Mouse (Mus musculus) CH12.LX (cell line): Measurements from ENCODE around the gene Chga. TPM values are rescaled to one million over a fixed set of nuclear protein-coding genes. Genes with fewer than 3 reads are reported as not detected.

ENCODE experiments used
- DNase-seq: peaks from one replicate; pipeline ENCODE4 v3.0.0-alpha.2; 2013; ENCODE audit errors: extremely low read depth
- H3K27ac ChIP-seq: 2 replicates; pipeline ENCODE4 v1.5.1; 2012; ENCODE audit warnings: low read depth, mild to moderate bottlenecking, control low read depth, moderate library complexity; ENCODE audit not compliant: insufficient read depth
- H3K27me3 ChIP-seq: replicated peaks from 2 replicates; pipeline ENCODE3; 2012; ENCODE audit warnings: inconsistent platforms
- H3K36me3 ChIP-seq, 2 experiments: replicated peaks in 1 of 2; 2 replicates each; pipeline versions ENCODE3 to v1.6.1; 2012; ENCODE audit warnings: inconsistent platforms in 1 of 2, low read length in 1 of 2, mild to moderate bottlenecking in 1 of 2, mixed read lengths in 1 of 2, moderate library complexity in 1 of 2; ENCODE audit not compliant: control insufficient read depth in 1 of 2, insufficient read depth in 1 of 2
- H3K4me1 ChIP-seq, 2 experiments: 2 replicates each; pipeline ENCODE4 v1.6.1; 2012; ENCODE audit warnings: inconsistent platforms in 1 of 2, moderate library complexity in 1 of 2; ENCODE audit not compliant: insufficient read depth in 2 of 2, control insufficient read depth in 1 of 2
- H3K4me2 ChIP-seq: 2 replicates; pipeline ENCODE4 v1.6.1; 2012; ENCODE audit warnings: low read depth, mild to moderate bottlenecking, control low read depth; ENCODE audit not compliant: poor library complexity, insufficient read depth, severe bottlenecking
- H3K4me3 ChIP-seq, 3 experiments: fragments of 150-350 bp in 1 of 3; sonication (generic) in 1 of 3; replicated peaks in 1 of 3; 2 replicates each; pipeline versions ENCODE3 to v1.5.1; 2011 to 2012; ENCODE audit warnings: low read depth in 2 of 3, low read length in 2 of 3, mild to moderate bottlenecking in 2 of 3, moderate library complexity in 2 of 3, control low read depth in 1 of 3, improper control_type of control experiment in 1 of 3, inconsistent platforms in 1 of 3, mixed read lengths in 1 of 3; ENCODE audit not compliant: poor library complexity in 1 of 3
- H3K79me2 ChIP-seq: replicated peaks from 2 replicates; pipeline ENCODE4 v1.6.1; 2012; ENCODE audit warnings: mild to moderate bottlenecking, moderate library complexity; ENCODE audit not compliant: control insufficient read depth, poor library complexity, insufficient read depth, severe bottlenecking; ENCODE audit errors: extremely low read depth
- H3K9ac ChIP-seq: 2 replicates; pipeline ENCODE4 v1.6.1; 2012; ENCODE audit warnings: low read depth, mild to moderate bottlenecking, control low read depth, moderate library complexity; ENCODE audit not compliant: insufficient read depth
- H3K9me3 ChIP-seq: replicated peaks from 2 replicates; pipeline ENCODE3; 2012; ENCODE audit warnings: low read length, inconsistent platforms, mixed read lengths
- CHD2 ChIP-seq: IDR thresholded peaks from 2 replicates; pipeline ENCODE4 v1.6.1; 2011; ENCODE audit warnings: low read length, improper control_type of control experiment
- CTCF ChIP-seq, 2 experiments: IDR thresholded peaks in 1 of 2; conservative IDR thresholded peaks in 1 of 2; 2 replicates each; pipeline ENCODE4 v1.5.1; 2011 to 2012; ENCODE audit warnings: low read depth in 2 of 2, low read length in 2 of 2, improper control_type of control experiment in 1 of 2, inconsistent platforms in 1 of 2, mild to moderate bottlenecking in 1 of 2, moderate library complexity in 1 of 2
- ELF1 ChIP-seq: IDR thresholded peaks from 2 replicates; pipeline ENCODE4 v1.6.1; 2014; ENCODE audit warnings: low read depth, mild to moderate bottlenecking, inconsistent platforms, low read length, improper control_type of control experiment
- GABPA ChIP-seq: IDR thresholded peaks from 2 replicates; pipeline ENCODE4 v1.6.1; 2012; ENCODE audit warnings: low read depth, low read length, improper control_type of control experiment, inconsistent platforms; ENCODE audit not compliant: insufficient replicate concordance
- HCFC1 ChIP-seq: IDR thresholded peaks from 2 replicates; pipeline ENCODE4 v1.6.1; 2012; ENCODE audit warnings: low read depth, mild to moderate bottlenecking, inconsistent platforms, low read length, improper control_type of control experiment
- IRF4 ChIP-seq: IDR thresholded peaks from 2 replicates; pipeline ENCODE4 v1.6.1; 2014; ENCODE audit warnings: low read depth, mild to moderate bottlenecking, inconsistent platforms, low read length, improper control_type of control experiment
- JUN ChIP-seq: IDR thresholded peaks from 2 replicates; pipeline ENCODE4 v1.6.1; 2011; ENCODE audit warnings: low read depth, mild to moderate bottlenecking, low read length, improper control_type of control experiment, moderate library complexity; ENCODE audit not compliant: insufficient read depth
- KAT2A ChIP-seq: IDR thresholded peaks from 2 replicates; pipeline ENCODE4 v1.6.1; 2012; ENCODE audit warnings: low read length, improper control_type of control experiment, inconsistent platforms; ENCODE audit not compliant: insufficient replicate concordance
- MAX ChIP-seq: IDR thresholded peaks from 2 replicates; pipeline ENCODE4 v1.6.1; 2011; ENCODE audit warnings: low read length, improper control_type of control experiment
- MAZ ChIP-seq: IDR thresholded peaks from 2 replicates; pipeline ENCODE4 v1.6.1; 2012; ENCODE audit warnings: low read depth, mild to moderate bottlenecking, inconsistent platforms, low read length, improper control_type of control experiment, moderate library complexity
- MXI1 ChIP-seq: IDR thresholded peaks from 2 replicates; pipeline ENCODE4 v1.6.1; 2011; ENCODE audit warnings: mild to moderate bottlenecking, low read depth, low read length, improper control_type of control experiment
- MYC ChIP-seq: IDR thresholded peaks from 2 replicates; pipeline ENCODE4 v1.6.1; 2011; ENCODE audit warnings: low read depth, mild to moderate bottlenecking, improper control_type of control experiment, low read length
- NELFE ChIP-seq: IDR thresholded peaks from 2 replicates; pipeline ENCODE4 v1.6.1; 2011; ENCODE audit warnings: low read depth, low read length, improper control_type of control experiment
- NRF1 ChIP-seq: IDR thresholded peaks from 2 replicates; pipeline ENCODE4 v1.6.1; 2014; ENCODE audit warnings: low read depth, mild to moderate bottlenecking, inconsistent platforms, low read length, improper control_type of control experiment, moderate library complexity
- PAX5 ChIP-seq: IDR thresholded peaks from 2 replicates; pipeline ENCODE4 v1.6.1; 2012; ENCODE audit warnings: low read length, inconsistent platforms, mixed read lengths
- POLR2AphosphoS2 ChIP-seq: IDR thresholded peaks from 2 replicates; pipeline ENCODE4 v1.6.1; 2011; ENCODE audit warnings: low read depth, low read length, improper control_type of control experiment
- RAD21 ChIP-seq: IDR thresholded peaks from 2 replicates; pipeline ENCODE4 v1.6.1; 2011; ENCODE audit warnings: low read depth, mild to moderate bottlenecking, low read length, improper control_type of control experiment, moderate library complexity
- RCOR1 ChIP-seq: conservative IDR thresholded peaks from 2 replicates; pipeline ENCODE4 v1.6.1; 2012; ENCODE audit warnings: low read depth, mild to moderate bottlenecking, inconsistent platforms, low read length, improper control_type of control experiment
- TBP ChIP-seq: conservative IDR thresholded peaks from 2 replicates; pipeline ENCODE4 v1.6.1; 2011; ENCODE audit warnings: low read depth, low read length, improper control_type of control experiment
- USF1 ChIP-seq: IDR thresholded peaks from 2 replicates; pipeline ENCODE4 v1.6.1; 2014; ENCODE audit warnings: low read depth, mild to moderate bottlenecking, inconsistent platforms, low read length, improper control_type of control experiment
- USF2 ChIP-seq: conservative IDR thresholded peaks from 2 replicates; pipeline ENCODE4 v1.6.1; 2011; ENCODE audit warnings: low read depth, low read length, improper control_type of control experiment
- ZC3H11A ChIP-seq: IDR thresholded peaks from 2 replicates; pipeline ENCODE4 v1.6.1; 2012; ENCODE audit warnings: low read depth, mild to moderate bottlenecking, inconsistent platforms, low read length, improper control_type of control experiment
- ZKSCAN1 ChIP-seq: IDR thresholded peaks from 2 replicates; pipeline ENCODE4 v1.6.1; 2012; ENCODE audit warnings: low read depth, inconsistent platforms, low read length, improper control_type of control experiment, borderline replicate concordance
- ZNF384 ChIP-seq: IDR thresholded peaks from 2 replicates; pipeline ENCODE4 v1.6.1; 2012; ENCODE audit warnings: low read depth, low read length, improper control_type of control experiment, inconsistent platforms
- dilution Hi-C: fragments of 300-500 bp; cut with MboI; formaldehyde crosslinking; loops from 2 replicates; pipeline ENCODE4 v1.14.3; 2020; ENCODE audit warnings: low sequenced_read_pairs; ENCODE audit not compliant: extremely low pct_unique_long_range_greater_than_20kb, extremely low pct_ligation_motif_present
- in situ Hi-C: fragments of 300-500 bp; cut with MboI; formaldehyde crosslinking; loops from 3 replicates; pipeline ENCODE4 v1.14.3; 2019; ENCODE audit warnings: low sequenced_read_pairs, low pct_ligation_motif_present, low pct_unique_long_range_greater_than_20kb, mixed read lengths
- polyA plus RNA-seq: library from polyadenylated mRNA; unstranded; fragments of >175 nt; gene quantifications from 2 replicates; pipeline ENCODE4 v1.2.1, GENCODE M21; 2012; ENCODE audit warnings: low read depth; ENCODE audit not compliant: insufficient read length
- total RNA-seq, 2 experiments: library from RNA; depleted of rRNA; stranded (reverse); fragments of 300-350 nt in 1 of 2; fragments of >200 nt in 1 of 2; gene quantifications; 2 replicates each; pipeline ENCODE4 v1.2.3; 2012 to 2014

Chga gene
- total and polyA plus RNA-seq, 3 experiments, result not detected

DNA sequence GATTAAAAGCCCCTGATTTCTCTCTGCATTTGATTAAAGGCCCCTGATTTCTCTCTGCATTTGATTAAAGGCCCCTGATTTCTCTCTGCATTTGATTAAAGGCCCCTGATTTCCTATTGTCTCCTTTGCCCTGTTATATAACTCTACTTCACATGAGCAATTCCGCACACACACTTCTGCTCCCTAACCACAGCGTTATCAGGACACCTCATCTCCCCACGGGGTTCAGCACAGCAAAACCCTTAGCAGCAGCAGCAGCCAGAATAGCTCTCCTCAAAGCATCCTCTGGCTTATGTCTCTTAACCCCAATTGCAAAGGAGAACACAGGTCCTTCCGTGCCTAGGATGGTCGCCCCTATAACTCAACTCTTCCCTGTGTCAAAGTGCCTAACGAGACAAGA is 50.8 kb downstream of the Chga start:
- dilution Hi-C loops, result no loop called here
- no peaks in the 10 kb centered on the region for H3K79me2 ChIP-seq
- H3K27me3 ChIP-seq, result no peaks in the 10 kb centered on the region
- H3K36me3 ChIP-seq, result peaks cover 30 to 97% of the 10 kb centered on the region in 2 experiments
- H3K4me1 ChIP-seq, result peaks cover 0 to 16% of the 10 kb centered on the region in 2 experiments; a peak in 1 of 4 replicates
- DNase-seq, result no peak
- TF ChIP-seq RCOR1 (no peak), IRF4 (no peak), ZKSCAN1 (no peak), USF2 (no peak), GABPA (no peak), KAT2A (no peak), NRF1 (no peak), USF1 (no peak), JUN (no peak), ZC3H11A (no peak), CTCF (conservative IDR thresholded peaks at IDR 0.05 in 1 of 2, IDR thresholded peaks at IDR 0.05 in 1 of 2; ENCODE audit: low read depth in 2 of 2, low read length in 2 of 2) (no peak), ELF1 (no peak), RAD21 (no peak), HCFC1 (no peak), MYC (no peak), MAX (no peak), NELFE (no peak), ZNF384 (no peak), PAX5 (no peak), POLR2AphosphoS2 (no peak)
- TF ChIP-seq, all 38 proteins: peak for 0
- H3K9ac ChIP-seq, result no peak overlapping the region
- no peak overlapping the region for H3K27ac ChIP-seq
- H3K4me3 ChIP-seq, result no peak overlapping the region
- H3K4me2 ChIP-seq, result no peak overlapping the region
- in situ Hi-C loops, result no loop called here
- H3K9me3 ChIP-seq, result no peaks in the 10 kb centered on the region

DNA sequence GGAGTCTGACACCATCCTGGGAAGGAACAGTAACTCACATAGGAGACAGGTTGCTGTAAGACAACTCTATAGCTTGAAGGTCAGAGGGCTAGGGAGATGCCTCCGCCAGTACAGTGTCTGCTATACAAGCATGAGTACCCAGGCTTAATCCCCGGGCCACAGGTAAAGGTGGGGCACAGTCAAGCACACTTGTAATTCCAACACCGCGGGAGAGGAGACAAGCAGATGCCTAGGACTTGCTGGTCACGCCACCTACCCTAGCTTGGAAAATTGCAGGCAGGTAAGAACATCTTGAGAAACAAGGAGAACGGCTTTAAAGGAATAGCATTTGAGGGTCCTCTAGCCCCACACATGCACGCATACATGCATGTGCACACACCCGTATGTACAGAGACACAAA is 52.3 kb downstream of the Chga start:
- Histone ChIP-seq H3K79me2 (no peaks in the 10 kb centered on the region), H3K9ac (no peak overlapping the region), H3K4me1 (peaks cover 0 to 26% of the 10 kb centered on the region in 2 experiments; a peak in 2 of 4 replicates), H3K27me3 (no peaks in the 10 kb centered on the region), H3K27ac (no peak overlapping the region), H3K4me2 (no peak overlapping the region), H3K9me3 (no peaks in the 10 kb centered on the region), H3K4me3 (no peak overlapping the region), H3K36me3 (peaks cover 30 to 97% of the 10 kb centered on the region in 2 experiments)
- dilution Hi-C loops, result no loop called here
- DNase-seq, result no peak
- in situ Hi-C loops, result no loop called here
- TF ChIP-seq MXI1, result no peak
- TF ChIP-seq TBP, result no peak
- no peak for TF ChIP-seq CHD2
- TF ChIP-seq ZC3H11A, result no peak
- no peak for TF ChIP-seq RCOR1
- TF ChIP-seq MAZ, result no peak
- no peak for TF ChIP-seq RAD21
- no peak for TF ChIP-seq ZNF384
- TF ChIP-seq HCFC1, result no peak
- no peak for TF ChIP-seq KAT2A
